Mouse (Mus musculus) adrenal gland, postnatal 0 days (tissue): ENCODE data around the gene Cyp2d9. TPM values are rescaled to one million over a fixed set of nuclear protein-coding genes. Genes with fewer than 3 reads are reported as not detected.

Experiments
- microRNA-seq: library from miRNA; unstranded; fragments of <30 nt; microRNA quantifications from one replicate; pipeline ENCODE4, GENCODE M21; 2016; ENCODE audit warnings: borderline replicate concordance; ENCODE audit not compliant: insufficient number of aligned reads
- polyA plus RNA-seq: library from polyadenylated mRNA; unstranded; fragments of >200 nt; fragmentation: Nextera tagmentation; extraction: Ambion mirVana; gene quantifications from 2 replicates; pipeline ENCODE4 v1.2.1, GENCODE M21; 2015

The Cyp2d9 gene
- 5.7 and 8.7 TPM in 2 replicates for polyA plus RNA-seq

GRCm38 (mm10) chr15:82433137-82433536 is at the start of gene Cyp2d9:
Gene Cyp2d9 (plus strand): TSS chr15:82433437.

GRCm38 (mm10) chr15:82393922-82394321 is 39.3 kb upstream of the Cyp2d9 start, which contains the start of gene Cyp2d11:
Gene Cyp2d11 (minus strand): TSS chr15:82394022.

GRCm38 (mm10) chr15:82406981-82407380 is 26.3 kb upstream of the Cyp2d9 start, which contains the start of gene Cyp2d10:
Gene Cyp2d10 (minus strand): TSS chr15:82407195.

Small RNA genes within 50 kb of the gene (microRNA-seq; reads per million reads assigned to microRNA genes)
- gene Gm25990, result not detected
- not detected for gene Gm27331
- not detected for gene Gm27622
- not detected for gene Gm27825
- not detected for gene Mir7684

Other genes starting within 250 kb of the Cyp2d9 start
- gene Shisa8, start 220.6 kb upstream of the Cyp2d9 start, polyA plus RNA-seq, result 0.25 and 0.27 TPM in 2 replicates
- 0.16 and 0.26 TPM in 2 replicates for gene Tnfrsf13c, start 209.1 kb upstream of the Cyp2d9 start, polyA plus RNA-seq
- 24.4 and 24.9 TPM in 2 replicates for gene Cenpm, start 188.7 kb upstream of the Cyp2d9 start, polyA plus RNA-seq
- 0.25 and 0.44 TPM in 2 replicates for gene 1500009C09Rik, start 181.0 kb upstream of the Cyp2d9 start, polyA plus RNA-seq
- gene Sept3, start 158.5 kb upstream of the Cyp2d9 start, polyA plus RNA-seq, result 8.6 and 22.3 TPM in 2 replicates
- gene Wbp2nl, start 134.5 kb upstream of the Cyp2d9 start, polyA plus RNA-seq, result 0.17 TPM in 1 of 2 replicates, not detected in the other
- 52.3 and 72.5 TPM in 2 replicates for gene Naga, start 94.5 kb upstream of the Cyp2d9 start, polyA plus RNA-seq
- 6.5 and 6.8 TPM in 2 replicates for gene Pheta2, start 94.5 kb upstream of the Cyp2d9 start, polyA plus RNA-seq
- 270 and 273 TPM in 2 replicates for gene Smdt1, start 94.5 kb upstream of the Cyp2d9 start, polyA plus RNA-seq
- gene Ndufa6, start 79.1 kb upstream of the Cyp2d9 start, polyA plus RNA-seq, result 1,413 and 2,016 TPM in 2 replicates
- 29.6 and 38.1 TPM in 2 replicates for gene Cyp2d22, start 53.2 kb upstream of the Cyp2d9 start, polyA plus RNA-seq
- gene Cyp2d11, start 39.4 kb upstream of the Cyp2d9 start, polyA plus RNA-seq, result not detected in 2 replicates
- gene Cyp2d10, start 26.2 kb upstream of the Cyp2d9 start, polyA plus RNA-seq, result 7.0 and 10.8 TPM in 2 replicates
- gene Cyp2d12, start 121.6 kb downstream of the Cyp2d9 start, polyA plus RNA-seq, result not detected in 2 replicates
- not detected in 2 replicates for gene Cyp2d34, start 187.5 kb downstream of the Cyp2d9 start, polyA plus RNA-seq